Mouse (Mus musculus) thymus, postnatal 4 days (tissue): Measurements from ENCODE around the gene Pdcd10.

Experiments used
- DNase-seq: peaks from one replicate; pipeline ENCODE4 v3.0.0; 2021

Pdcd10 gene

DNA sequence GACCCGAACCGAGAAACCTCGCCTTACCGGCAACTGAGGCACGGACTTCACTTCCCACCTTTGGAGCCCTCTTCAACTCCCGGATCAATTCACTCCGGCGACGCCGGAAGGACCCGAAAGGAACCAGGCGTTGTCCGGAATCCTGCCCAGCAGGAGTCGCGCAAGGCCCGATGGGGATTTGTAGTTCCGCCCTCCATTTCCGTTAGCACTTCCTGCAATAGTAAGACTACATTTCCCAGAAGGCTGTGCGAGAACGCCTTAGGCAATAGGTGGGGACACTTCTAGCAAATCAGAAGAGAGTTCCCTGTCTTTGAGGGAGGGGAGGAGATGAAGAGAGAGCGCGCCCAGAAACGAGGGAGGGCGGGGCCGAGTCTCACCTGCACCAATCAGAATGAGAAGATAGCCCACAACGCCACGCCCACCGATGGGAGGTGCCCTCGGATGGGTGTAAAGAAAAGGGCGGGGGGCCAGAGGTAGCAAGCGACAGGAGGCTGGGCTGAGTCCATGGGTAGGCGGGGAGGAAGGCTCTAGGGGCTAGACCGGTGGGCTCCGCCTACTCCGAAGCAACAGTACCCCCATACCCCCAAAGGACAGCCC is at the start of gene Pdcd10:
Gene Pdcd10, minus strand, starts transcription at position 162 of the 597 bp plus-strand sequence.
- DNase-seq, result peak; percentile 100

DNA sequence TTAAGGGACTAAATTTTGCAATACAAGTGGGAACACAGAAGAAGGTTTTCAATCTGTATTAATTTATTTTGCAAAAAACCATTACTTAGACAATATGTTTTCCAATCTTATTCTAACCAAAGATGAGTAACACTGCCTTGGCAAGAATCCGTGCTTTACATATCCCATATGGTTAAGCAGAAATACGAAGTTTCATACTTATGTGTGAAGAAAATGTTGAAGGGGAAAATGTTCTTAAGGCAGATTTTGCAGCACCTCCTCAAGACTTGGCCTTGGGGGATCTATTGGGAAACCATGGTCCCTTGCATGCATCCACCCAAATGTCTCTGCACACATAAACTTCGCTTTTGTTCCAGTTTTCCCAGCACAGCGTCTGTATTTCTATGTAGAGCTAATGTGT is 28.2 kb upstream of the Pdcd10 start:
- DNase-seq, result no peak

GRCm38 (mm10) chr3:75583293-75583692 is 26.6 kb upstream of the Pdcd10 start:
- no peak for DNase-seq

DNA sequence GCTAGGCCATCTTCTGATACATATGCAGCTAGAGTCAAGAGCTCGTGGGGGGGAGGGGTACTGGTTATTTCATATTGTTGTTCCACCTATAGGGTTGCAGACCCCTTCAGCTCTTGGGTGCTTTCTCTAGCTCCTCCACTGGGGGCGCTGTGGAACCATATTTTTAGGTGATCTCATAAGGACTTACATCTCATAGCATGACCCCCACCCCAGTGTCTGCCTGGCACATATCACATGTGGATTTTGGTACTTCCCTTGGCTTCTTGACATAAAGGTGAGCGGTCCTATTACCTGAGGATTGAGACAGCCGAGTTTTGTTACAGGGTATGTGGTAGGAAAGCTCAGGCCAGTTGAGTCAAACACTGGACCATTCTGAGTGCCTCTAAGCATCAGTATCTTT is 22.7 kb upstream of the Pdcd10 start:
- DNase-seq, result peak; percentile 84

GRCm38 (mm10) chr3:75575582-75575981 is 18.9 kb upstream of the Pdcd10 start:
- DNase-seq, result no peak

- no peak for DNase-seq
Measured at GRCm38 (mm10) chr3:75574074-75574473, 17.4 kb upstream of the Pdcd10 start.

DNA sequence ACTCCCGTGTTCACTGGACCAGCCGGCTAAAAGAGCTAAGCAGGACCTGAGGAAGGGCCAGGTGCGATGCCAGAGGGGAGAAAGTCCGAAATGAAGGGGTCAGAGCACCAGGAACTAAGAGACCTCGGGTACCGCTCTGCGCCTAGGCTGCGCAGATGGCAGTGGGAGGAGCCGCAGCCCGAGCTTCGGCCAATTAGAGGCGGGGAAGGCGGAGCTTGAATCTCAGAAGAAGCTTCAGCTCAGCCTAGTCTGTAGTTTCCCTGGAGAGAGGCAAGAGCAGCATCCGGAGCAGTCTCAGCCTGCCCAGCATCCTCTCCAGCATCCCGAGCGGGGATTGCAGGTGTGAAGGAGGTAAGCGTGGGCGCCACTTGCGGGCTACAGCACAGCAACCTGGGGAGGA is 636 bp upstream of the Pdcd10 start, which contains the start of gene Serpini1:
Gene Serpini1, plus strand, starts transcription at position 256 of the 400 bp plus-strand sequence.
- peak; percentile 89 for DNase-seq

GRCm38 (mm10) chr3:75556121-75556694 is 448 bp downstream of the Pdcd10 start:
- DNase-seq, result peak; percentile 77

DNA sequence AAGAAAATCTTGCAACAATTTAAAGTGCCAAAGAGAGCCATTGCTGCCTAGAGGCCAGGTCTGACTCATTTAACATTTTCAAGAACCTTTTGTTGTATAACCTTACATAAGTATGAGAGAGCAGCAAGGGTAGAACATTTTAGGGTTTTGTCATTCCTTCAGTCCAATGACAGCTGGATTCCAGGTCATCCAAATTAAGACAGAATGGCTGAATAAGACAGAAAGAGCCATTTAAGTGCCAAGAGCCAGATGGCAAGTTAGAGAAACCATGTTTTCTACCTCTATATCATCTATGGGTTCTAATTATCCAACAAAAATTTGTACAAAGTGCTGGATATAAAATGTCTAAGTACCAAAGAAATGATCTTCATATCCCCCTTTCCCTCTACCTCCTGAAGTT is 5.4 kb downstream of the Pdcd10 start:
- DNase-seq, result no peak

DNA sequence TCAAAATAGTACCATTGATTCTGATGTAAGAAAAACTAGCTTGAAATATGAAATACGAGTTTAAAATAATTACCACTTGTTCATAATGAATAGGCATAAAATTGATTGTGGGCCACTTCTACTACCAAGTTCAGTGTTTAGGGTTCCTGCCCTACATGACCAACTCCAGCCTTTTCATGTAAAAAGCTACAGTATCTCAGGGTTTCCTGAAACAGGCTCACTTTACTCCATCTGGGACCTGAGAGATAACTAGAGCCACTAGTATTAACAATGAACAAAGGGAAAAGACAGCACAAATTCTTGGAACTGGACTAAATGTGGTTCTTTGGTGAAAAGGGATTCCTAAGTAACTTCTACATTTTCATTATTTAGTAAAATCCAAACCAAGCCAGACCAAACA is 12.4 kb downstream of the Pdcd10 start:
- DNase-seq, result no peak

GRCm38 (mm10) chr3:75542852-75543251 is 13.8 kb downstream of the Pdcd10 start:
- no peak for DNase-seq

- DNase-seq, result no peak
Measured at GRCm38 (mm10) chr3:75541259-75541658, 15.4 kb downstream of the Pdcd10 start.

GRCm38 (mm10) chr3:75534045-75534834 is 22.4 kb downstream of the Pdcd10 start:
- DNase-seq, result no peak

DNA sequence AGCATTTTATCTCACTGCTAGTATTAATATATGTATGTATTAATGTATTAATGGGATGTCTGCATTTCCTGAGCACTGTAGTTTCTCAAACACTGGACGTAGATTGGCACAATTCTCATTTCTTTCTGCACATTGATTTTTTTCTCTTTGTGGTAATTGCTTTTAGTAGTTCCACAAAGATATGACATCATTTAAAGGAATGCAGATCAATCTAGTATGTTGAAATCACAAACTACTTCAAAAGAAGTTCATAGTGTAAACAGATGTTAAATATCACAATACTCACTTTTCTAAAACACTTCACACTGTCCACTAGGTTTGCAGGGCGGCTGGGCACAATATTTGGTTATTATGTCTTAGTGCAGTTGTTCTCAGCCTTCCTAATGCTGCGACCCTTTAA is 25.6 kb downstream of the Pdcd10 start:
- DNase-seq, result no peak

DNA sequence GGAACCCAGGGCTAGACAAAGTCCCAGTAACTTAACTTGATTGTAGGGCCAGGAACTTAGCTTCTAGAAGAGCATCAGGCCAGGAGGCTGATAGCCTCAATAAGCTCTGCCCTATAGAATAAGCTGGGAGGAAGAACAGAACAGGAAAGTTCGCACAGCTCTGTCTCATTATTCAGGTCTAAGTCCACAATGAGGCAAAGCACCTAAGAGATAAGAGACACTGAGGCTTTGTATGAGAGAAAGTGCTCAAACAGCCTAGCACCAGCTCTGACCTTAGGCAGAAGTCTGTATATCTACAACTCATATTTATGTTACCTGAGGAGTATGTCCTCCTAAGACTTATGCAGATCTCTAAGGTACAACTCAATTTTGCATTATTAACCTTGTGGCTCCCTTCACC is 34.1 kb downstream of the Pdcd10 start:
- no peak for DNase-seq

DNA sequence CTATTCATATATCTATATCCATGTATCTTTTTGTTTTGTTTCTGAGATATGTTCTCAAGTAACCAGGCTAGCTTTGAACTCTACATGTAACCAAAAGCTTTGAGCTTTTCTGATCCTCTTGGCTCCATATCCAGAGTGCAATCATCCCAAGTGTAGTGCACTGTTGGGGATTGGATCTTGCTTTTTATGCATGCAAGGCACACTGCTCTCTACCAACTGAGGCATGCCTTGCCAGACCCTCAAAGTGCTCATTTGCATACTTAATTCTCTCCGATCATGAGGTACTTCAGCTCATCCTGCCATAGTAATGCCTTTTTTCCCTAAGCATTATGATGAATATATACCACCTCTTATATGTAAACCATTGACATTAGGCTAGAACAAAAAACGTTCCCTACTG is 35.3 kb downstream of the Pdcd10 start:
- no peak for DNase-seq

DNA sequence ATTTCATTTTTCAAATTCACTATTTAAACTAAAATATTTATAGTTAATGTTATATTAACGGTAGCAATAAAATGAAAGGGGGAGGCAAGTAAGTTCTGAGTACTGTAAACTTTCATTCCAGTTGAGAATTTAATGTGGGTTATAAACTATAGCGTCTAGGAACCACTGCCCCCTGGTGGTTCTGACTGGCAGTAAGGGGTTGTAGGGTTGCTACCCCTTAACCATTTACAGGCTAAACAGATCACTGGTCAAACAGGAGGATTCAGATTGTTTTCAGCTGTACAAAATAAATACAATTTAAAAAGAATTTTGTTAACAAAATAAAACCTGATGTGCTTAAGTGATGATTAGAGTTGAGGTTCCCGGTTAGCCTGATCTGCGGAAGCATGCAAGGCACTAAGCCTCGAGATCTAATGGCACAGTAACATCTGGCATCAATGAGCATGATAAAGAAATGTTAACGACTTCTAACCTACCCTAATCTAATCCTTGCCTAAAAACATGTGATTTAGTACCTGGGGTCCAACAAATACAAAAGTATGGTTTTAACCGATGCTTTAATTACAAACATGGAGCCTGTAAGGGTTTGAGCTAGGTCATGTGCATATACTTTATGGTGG is 38.9 kb downstream of the Pdcd10 start:
- peak; percentile 88 for DNase-seq

- DNase-seq, result peak; percentile 12
Measured at GRCm38 (mm10) chr3:75498961-75499960, 57.4 kb downstream of the Pdcd10 start.

DNA sequence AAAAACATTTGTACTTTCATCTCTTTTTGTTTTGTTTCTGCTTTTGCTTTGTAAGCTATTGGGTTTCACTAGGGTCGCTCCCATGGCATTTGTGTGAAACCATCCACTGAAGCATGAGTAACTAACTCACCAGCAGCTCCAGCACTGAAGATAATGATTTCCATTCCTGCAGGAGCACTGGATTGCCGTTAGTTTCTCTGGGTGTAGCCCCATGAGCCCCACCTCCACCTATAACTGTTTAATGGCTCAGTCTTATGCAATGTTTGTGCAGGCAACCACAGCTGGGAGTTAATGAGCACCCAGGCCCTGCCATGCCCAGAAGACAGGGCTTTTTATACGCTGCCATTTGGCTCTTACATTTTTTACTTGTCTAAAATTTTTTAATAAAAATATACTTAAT is 63.7 kb downstream of the Pdcd10 start:
- no peak for DNase-seq

GRCm38 (mm10) chr3:75482056-75482455 is 74.6 kb downstream of the Pdcd10 start, which contains the start of gene Wdr49:
TSS of gene Wdr49 (minus strand) at chr3:75482156.
- no peak for DNase-seq

DNA sequence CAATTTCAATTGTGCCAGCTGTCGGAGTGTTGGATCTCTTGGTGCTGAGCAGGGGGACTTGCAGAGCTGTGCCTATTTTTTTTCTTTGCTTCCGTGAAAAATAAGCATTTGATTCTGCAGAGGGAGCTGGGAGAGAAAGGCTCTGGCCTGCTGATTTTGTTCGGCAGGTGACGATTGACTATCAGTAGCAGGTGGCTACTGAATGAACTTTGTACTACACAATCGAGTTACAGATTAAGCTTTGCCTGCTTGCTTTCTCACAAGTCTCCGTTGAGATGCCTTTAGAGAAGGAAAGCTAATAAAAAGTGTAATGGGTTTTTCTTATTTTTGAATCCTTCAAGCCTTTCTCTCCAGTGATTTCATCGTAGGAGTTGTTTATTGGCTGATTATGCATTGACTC is 81.5 kb downstream of the Pdcd10 start:
- DNase-seq, result no peak

GRCm38 (mm10) chr3:75474657-75475056 is 82.0 kb downstream of the Pdcd10 start:
- no peak for DNase-seq
